Mouse (Mus musculus) stomach, postnatal 0 days (tissue): ENCODE measurements around the gene Vmn2r56. TPM values are rescaled to one million over a fixed set of nuclear protein-coding genes. Genes with fewer than 3 reads are reported as not detected.

Experiments
- ATAC-seq: fragments of 200-750 bp; cut with Nextera tagmentation; 2 replicates; pipeline ENCODE4 v1.8.0; 2017; ENCODE audit not compliant: low FRiP score, low TSS enrichment
- DNase-seq: peaks from one replicate; pipeline ENCODE4 v3.0.0-alpha.2; 2016; ENCODE audit warnings: low spot score
- H3K27ac ChIP-seq: fragments of 300-500 bp; sonication (generic); replicated peaks from 2 replicates; pipeline ENCODE4 v1.5.1; 2014; ENCODE audit warnings: mild to moderate bottlenecking, control low read depth
- H3K27me3 ChIP-seq: fragments of 300-500 bp; sonication (generic); 2 replicates; pipeline ENCODE4 v1.6.1; 2014; ENCODE audit warnings: low read length; ENCODE audit not compliant: control insufficient read depth, insufficient read depth
- H3K36me3 ChIP-seq: fragments of 300-500 bp; sonication (generic); 2 replicates; pipeline ENCODE4 v1.6.1; 2014; ENCODE audit warnings: low read length, mixed read lengths; ENCODE audit not compliant: control insufficient read depth, insufficient read depth
- H3K4me1 ChIP-seq: fragments of 300-500 bp; sonication (generic); replicated peaks from 2 replicates; pipeline ENCODE4 v1.6.1; 2014; ENCODE audit warnings: antibody characterized with exemption; ENCODE audit not compliant: control insufficient read depth, insufficient read depth
- H3K4me2 ChIP-seq: fragments of 300-500 bp; sonication (generic); replicated peaks from 2 replicates; pipeline ENCODE4 v1.6.1; 2014; ENCODE audit warnings: low read depth, mild to moderate bottlenecking, control low read depth, moderate library complexity
- H3K4me3 ChIP-seq: fragments of 300-500 bp; sonication (generic); 2 replicates; pipeline ENCODE4 v1.5.1; 2014; ENCODE audit warnings: low read depth, low read length, control low read depth
- H3K9ac ChIP-seq: fragments of 300-500 bp; sonication (generic); 2 replicates; pipeline ENCODE4 v1.6.1; 2014; ENCODE audit warnings: mild to moderate bottlenecking, low read length, control low read depth, mixed read lengths
- H3K9me3 ChIP-seq: fragments of 300-500 bp; sonication (generic); 2 replicates; pipeline ENCODE4 v1.6.1; 2016; ENCODE audit warnings: low read length; ENCODE audit not compliant: control insufficient read depth
- CTCF ChIP-seq: IDR thresholded peaks from 2 replicates; pipeline ENCODE4 v1.5.1; 2016; ENCODE audit warnings: antibody characterized with exemption, low read depth, mild to moderate bottlenecking, moderate library complexity
- EP300 ChIP-seq: optimal IDR thresholded peaks from 2 replicates; pipeline ENCODE3; 2016; ENCODE audit warnings: antibody characterized with exemption
- WGBS: fragments of 180-500 bp; shearing (Covaris S2); extraction: QIAGEN DNeasy Blood & Tissue Kit; methylation state at CpG from one replicate; pipeline ENCODE4 v1.1.7; 2014; 5-methylcytosine and 5-hydroxymethylcytosine counted together
- polyA plus RNA-seq: library from polyadenylated mRNA; unstranded; fragments of >200 nt; fragmentation: Nextera tagmentation; extraction: Ambion mirVana; gene quantifications from 2 replicates; pipeline ENCODE4 v1.2.1, GENCODE M21; 2015

Gene Vmn2r56
- 0.02 TPM in 1 of 2 replicates, not detected in the other for polyA plus RNA-seq

DNA sequence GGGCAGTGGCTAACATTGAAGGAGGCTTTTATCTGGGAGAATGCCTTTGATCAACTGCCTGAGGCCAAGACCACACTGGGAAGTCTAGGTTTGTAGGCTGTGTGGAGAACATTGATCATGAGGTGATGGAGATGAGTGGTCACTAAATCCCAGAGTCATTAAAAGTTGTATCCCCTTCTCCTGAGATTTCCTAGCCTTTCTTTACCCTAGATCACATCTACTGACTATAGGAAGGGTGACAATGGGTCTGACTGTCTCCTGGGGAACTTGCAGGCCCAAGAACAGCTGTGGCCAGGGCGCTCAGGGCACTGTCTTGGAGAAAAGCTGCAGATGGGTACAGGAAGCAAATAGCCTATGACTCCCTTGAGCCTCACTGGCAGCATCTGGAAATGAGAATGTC lies at the start of gene Vmn2r56:
Gene Vmn2r56, minus strand, starts transcription at position 101 of the 400 bp plus-strand sequence.
- no peak within 1 kb of the TSS for H3K4me2 ChIP-seq
- 39% methylated on average over 1 of the region's 1 CpGs for WGBS
- H3K9me3 ChIP-seq, result no peaks in the 10 kb centered on the region
- no peak for ATAC-seq
- no peak for TF ChIP-seq EP300
- no peak for TF ChIP-seq CTCF
- no peaks in the 10 kb centered on the region for H3K4me1 ChIP-seq
- H3K27me3 ChIP-seq, result no peaks in the 10 kb centered on the region
- H3K27ac ChIP-seq, result no peak within 1 kb of the TSS
- H3K4me3 ChIP-seq, result no peak within 1 kb of the TSS
- no peak for DNase-seq
- no peaks in the 10 kb centered on the region for H3K36me3 ChIP-seq
- H3K9ac ChIP-seq, result no peak within 1 kb of the TSS

DNA sequence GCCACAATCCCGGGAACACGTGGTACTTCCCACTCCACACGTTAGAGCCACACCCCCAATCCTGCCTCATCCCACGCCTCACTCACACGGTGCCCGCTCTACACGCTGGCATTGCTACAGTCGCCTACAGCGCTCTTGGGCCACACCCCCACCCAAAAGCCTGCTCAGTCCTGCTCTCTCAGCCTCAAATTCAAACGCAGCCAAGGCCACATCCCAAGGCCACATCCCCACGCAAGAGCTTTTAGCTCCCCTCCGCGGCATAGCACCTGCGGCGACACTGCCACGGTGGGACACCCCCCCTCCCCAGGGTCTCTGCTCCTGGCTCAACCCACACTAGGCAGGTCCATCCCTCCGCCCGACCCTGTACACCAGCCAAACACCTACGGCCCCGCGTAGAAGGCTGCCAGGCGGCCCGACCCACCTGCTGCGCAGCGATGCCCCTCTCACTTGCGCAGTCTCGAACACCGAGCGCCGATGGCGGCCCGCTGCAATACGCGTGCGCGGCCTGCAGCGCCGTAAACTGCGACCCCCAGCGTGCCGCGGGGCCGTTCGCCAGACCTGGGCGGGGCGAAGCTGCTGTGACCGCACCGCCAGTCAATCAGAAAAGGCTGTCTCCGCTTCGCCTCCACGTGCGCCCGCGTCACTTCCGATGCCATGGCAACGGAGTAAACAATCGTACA lies 45.5 kb upstream of the Vmn2r56 start:
- Histone ChIP-seq H3K4me2 (peak overlapping the region; percentile 99), H3K36me3 (no peaks in the 10 kb centered on the region), H3K9me3 (no peaks in the 10 kb centered on the region), H3K9ac (peak overlapping the region; percentile 61), H3K4me3 (peak overlapping the region; percentile 49), H3K27ac (no peak overlapping the region), H3K4me1 (peaks cover 2% of the 10 kb centered on the region; the same call in 1 of the 2 replicates), H3K27me3 (no peaks in the 10 kb centered on the region)
- ATAC-seq (peak; percentile 89), DNase-seq (peak; percentile 74)
- under 1% methylated on average over 56 of the region's 57 CpGs for WGBS
- TF ChIP-seq CTCF (peak; percentile 29; the same call in 1 of the 2 replicates), EP300 (no peak)

DNA sequence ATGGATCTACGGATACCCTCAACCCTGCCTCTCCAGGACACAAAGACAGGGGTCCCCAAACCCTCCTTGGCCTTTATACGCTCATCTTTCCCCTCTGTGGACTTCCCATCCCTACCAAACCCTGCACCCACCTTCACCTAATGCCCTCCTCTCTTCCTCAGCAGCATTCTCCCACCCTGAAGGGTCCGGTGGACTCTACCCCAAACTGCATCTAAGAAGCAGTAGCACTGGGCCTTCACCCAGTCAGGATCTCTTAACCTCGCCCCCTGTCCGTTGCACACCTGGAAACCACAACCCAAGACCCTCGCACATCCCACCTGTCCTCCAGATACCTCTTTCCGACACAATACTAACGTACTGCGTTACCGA lies 45.0 kb upstream of the Vmn2r56 start:
- H3K36me3 ChIP-seq, result no peaks in the 10 kb centered on the region
- H3K4me3 ChIP-seq, result peak overlapping the region; percentile 49
- no peak for ATAC-seq
- no peak overlapping the region for H3K9ac ChIP-seq
- 23% methylated on average over 10 of the region's 10 CpGs for WGBS
- H3K27ac ChIP-seq, result no peak overlapping the region
- H3K27me3 ChIP-seq, result no peaks in the 10 kb centered on the region
- peak overlapping the region; percentile 99 for H3K4me2 ChIP-seq
- TF ChIP-seq CTCF, result no peak
- TF ChIP-seq EP300, result no peak
- DNase-seq, result no peak
- peaks cover 2% of the 10 kb centered on the region; the same call in 1 of the 2 replicates for H3K4me1 ChIP-seq
- no peaks in the 10 kb centered on the region for H3K9me3 ChIP-seq

DNA sequence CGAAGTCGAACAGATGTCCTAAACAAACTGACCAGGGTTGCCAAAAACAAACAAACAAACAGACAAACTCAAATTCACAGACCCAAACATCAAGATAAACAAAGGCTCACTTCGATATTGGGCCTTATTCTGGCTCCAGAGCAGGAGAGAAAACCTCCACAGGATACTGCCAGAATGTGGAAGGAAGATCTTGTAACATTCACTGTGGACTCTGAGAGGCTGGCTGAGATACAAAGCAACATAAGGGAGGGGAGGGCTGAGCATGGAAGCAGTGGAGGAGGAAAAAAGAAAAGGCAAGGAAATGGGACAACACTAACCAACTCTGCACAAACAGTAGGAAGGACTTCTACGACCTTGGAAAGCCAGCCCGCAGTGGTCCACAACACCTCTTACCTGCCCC lies 44.3 kb upstream of the Vmn2r56 start:
- WGBS, result 73% methylated on average over 5 of the region's 5 CpGs
- no peak for TF ChIP-seq EP300
- no peak for TF ChIP-seq CTCF
- H3K4me2 ChIP-seq, result no peak overlapping the region

DNA sequence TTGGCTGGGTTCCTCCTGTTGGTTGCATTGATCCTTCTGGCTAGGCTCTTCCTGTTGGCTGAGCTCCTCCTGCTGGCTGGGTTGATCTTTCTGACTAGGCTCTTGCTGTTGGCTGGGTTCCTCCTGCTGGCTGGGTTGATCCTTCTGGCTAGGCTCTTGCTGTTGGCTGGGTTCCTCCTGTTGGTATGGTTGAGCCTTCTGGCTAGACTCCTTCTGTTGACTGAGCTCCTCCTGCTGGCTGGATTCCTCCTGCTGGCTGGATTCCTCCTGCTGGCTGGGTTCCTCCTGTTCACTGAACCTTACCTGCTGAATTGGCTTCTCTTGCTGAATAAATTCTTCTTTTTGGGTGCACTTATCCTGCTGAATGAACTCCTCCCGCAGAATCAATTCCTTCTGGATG lies 39.8 kb upstream of the Vmn2r56 start:
- no peaks in the 10 kb centered on the region for H3K4me1 ChIP-seq
- no peak overlapping the region for H3K27ac ChIP-seq
- no peak for DNase-seq
- WGBS, result 85% methylated on average over 1 of the region's 1 CpGs
- H3K9me3 ChIP-seq, result no peaks in the 10 kb centered on the region
- no peak overlapping the region for H3K4me3 ChIP-seq
- no peak overlapping the region for H3K9ac ChIP-seq
- no peak for ATAC-seq
- no peaks in the 10 kb centered on the region for H3K27me3 ChIP-seq
- no peak overlapping the region for H3K4me2 ChIP-seq
- 0 out of 2 replicates have a peak, but pooled peaks have one; percentile 16 for TF ChIP-seq CTCF
- TF ChIP-seq EP300, result no peak
- H3K36me3 ChIP-seq, result no peaks in the 10 kb centered on the region

More for the DNA sequence above, 44.3 kb upstream of the Vmn2r56 start:
- Histone ChIP-seq H3K4me1 (peaks cover 2% of the 10 kb centered on the region; the same call in 1 of the 2 replicates), H3K27ac (no peak overlapping the region), H3K27me3 (no peaks in the 10 kb centered on the region), H3K9me3 (no peaks in the 10 kb centered on the region), H3K9ac (no peak overlapping the region), H3K4me3 (no peak overlapping the region), H3K36me3 (no peaks in the 10 kb centered on the region)
- DNase-seq (no peak), ATAC-seq (no peak)

DNA sequence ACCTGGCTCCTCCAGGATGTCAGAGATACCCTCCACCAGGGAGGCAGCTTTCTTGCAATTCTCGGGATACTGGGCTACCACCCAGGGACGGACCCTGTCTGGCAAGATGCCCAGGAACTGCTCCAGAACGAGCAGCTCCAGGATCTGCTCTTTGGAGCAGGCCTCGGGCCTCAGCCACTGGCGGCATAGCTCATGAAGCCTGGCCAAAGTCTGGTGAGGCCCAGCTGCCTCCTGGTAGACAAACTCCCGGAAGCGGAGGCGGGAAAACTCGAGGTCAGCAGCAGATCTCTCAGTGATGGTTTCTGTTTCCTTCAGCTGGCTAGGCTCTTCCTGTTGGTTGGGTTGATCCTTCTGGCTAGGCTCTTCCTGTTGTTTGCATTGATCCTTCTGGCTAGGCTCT lies 39.3 kb upstream of the Vmn2r56 start:
- Histone ChIP-seq H3K9ac (no peak overlapping the region), H3K27me3 (no peaks in the 10 kb centered on the region), H3K4me2 (no peak overlapping the region), H3K9me3 (no peaks in the 10 kb centered on the region), H3K27ac (no peak overlapping the region), H3K36me3 (no peaks in the 10 kb centered on the region), H3K4me1 (no peaks in the 10 kb centered on the region), H3K4me3 (no peak overlapping the region)
- ATAC-seq (no peak), DNase-seq (no peak)
- no peak for TF ChIP-seq CTCF
- WGBS, result 80% methylated on average over 9 of the region's 9 CpGs
